Mouse (Mus musculus): Measurements from ENCODE around the gene Pea15a. TPM values are rescaled to one million over a fixed set of nuclear protein-coding genes. Genes with fewer than 3 reads are reported as not detected.

The Pea15a gene
- polyA plus RNA-seq, 1 experiment: not detected

GRCm38 (mm10) chr1:172200871-172201447, 5.6 kb downstream of the Pea15a start:
- TF ChIP-seq POLR2A (IDR thresholded peaks at IDR 0.05; ENCODE audit: insufficient read depth, low read depth, low read length): no peak
- no peak for TF ChIP-seq CTCF (IDR thresholded peaks at IDR 0.05; ENCODE audit: insufficient read depth, low read depth, low read length)
- Histone ChIP-seq H3K27ac (ENCODE audit: insufficient read depth, low read depth, low read length) (peak overlapping the region; percentile 78), H3K4me3 (ENCODE audit: insufficient read depth, low read depth, low read length) (no peak overlapping the region), H3K4me1 (ENCODE audit: control insufficient read depth, insufficient read depth, low read length) (peaks cover 55% of the 10 kb centered on the region)
- WGBS: 15% methylated on average over 7 of the region's 7 CpGs

DNA sequence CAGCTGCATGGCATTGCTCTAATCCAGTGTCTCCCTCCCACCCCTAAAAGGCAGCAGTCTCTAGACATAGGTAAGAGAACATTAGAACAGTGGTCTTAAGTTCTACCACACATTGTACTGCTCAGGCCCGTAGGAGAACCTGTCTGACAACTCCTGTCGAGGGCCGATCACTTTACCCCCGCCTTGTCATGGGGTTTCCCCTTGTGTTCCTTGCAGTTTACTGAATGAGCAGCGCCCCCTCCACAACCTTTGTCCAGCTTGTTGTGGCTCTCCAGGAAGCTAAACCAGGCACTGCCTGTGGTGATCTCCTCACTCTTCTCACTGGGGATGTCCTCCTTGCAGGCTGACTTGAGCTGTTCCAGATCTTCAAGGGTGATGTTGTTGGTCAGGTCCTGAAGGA, 6.4 kb downstream of the Pea15a start:
- H3K27ac ChIP-seq (ENCODE audit: insufficient read depth, low read depth, low read length): peak overlapping the region; percentile 11; the same call in 1 of the 2 replicates
- TF ChIP-seq POLR2A (IDR thresholded peaks at IDR 0.05; ENCODE audit: insufficient read depth, low read depth, low read length): no peak
- TF ChIP-seq CTCF (IDR thresholded peaks at IDR 0.05; ENCODE audit: insufficient read depth, low read depth, low read length): no peak
- peaks cover 52% of the 10 kb centered on the region for H3K4me1 ChIP-seq (ENCODE audit: control insufficient read depth, insufficient read depth, low read length)
- WGBS: 41% methylated on average over 5 of the region's 5 CpGs
- no peak overlapping the region for H3K4me3 ChIP-seq (ENCODE audit: insufficient read depth, low read depth, low read length)

GRCm38 (mm10) chr1:172198996-172199395, 7.6 kb downstream of the Pea15a start:
- no peak for TF ChIP-seq POLR2A (IDR thresholded peaks at IDR 0.05; ENCODE audit: insufficient read depth, low read depth, low read length)
- TF ChIP-seq CTCF (IDR thresholded peaks at IDR 0.05; ENCODE audit: insufficient read depth, low read depth, low read length): no peak
- 77% methylated on average over 4 of the region's 4 CpGs for WGBS
- Histone ChIP-seq H3K4me3 (ENCODE audit: insufficient read depth, low read depth, low read length) (no peak overlapping the region), H3K27ac (ENCODE audit: insufficient read depth, low read depth, low read length) (no peak overlapping the region), H3K4me1 (ENCODE audit: control insufficient read depth, insufficient read depth, low read length) (peaks cover 46% of the 10 kb centered on the region)

GRCm38 (mm10) chr1:172198316-172198715, 8.3 kb downstream of the Pea15a start:
- no peak for TF ChIP-seq POLR2A (IDR thresholded peaks at IDR 0.05; ENCODE audit: insufficient read depth, low read depth, low read length)
- TF ChIP-seq CTCF (IDR thresholded peaks at IDR 0.05; ENCODE audit: insufficient read depth, low read depth, low read length): no peak
- Histone ChIP-seq H3K4me1 (ENCODE audit: control insufficient read depth, insufficient read depth, low read length) (peaks cover 39% of the 10 kb centered on the region), H3K27ac (ENCODE audit: insufficient read depth, low read depth, low read length) (no peak overlapping the region), H3K4me3 (ENCODE audit: insufficient read depth, low read depth, low read length) (no peak overlapping the region)
- 61% methylated on average over 8 of the region's 8 CpGs for WGBS

- no peak overlapping the region for H3K4me3 ChIP-seq (ENCODE audit: insufficient read depth, low read depth, low read length)
- H3K27ac ChIP-seq (ENCODE audit: insufficient read depth, low read depth, low read length): no peak overlapping the region; the same call in 1 of the 2 replicates
- TF ChIP-seq POLR2A (IDR thresholded peaks at IDR 0.05; ENCODE audit: insufficient read depth, low read depth, low read length): no peak
- no peak for TF ChIP-seq CTCF (IDR thresholded peaks at IDR 0.05; ENCODE audit: insufficient read depth, low read depth, low read length)
- H3K4me1 ChIP-seq (ENCODE audit: control insufficient read depth, insufficient read depth, low read length): peaks cover 36% of the 10 kb centered on the region
- WGBS: 57% methylated on average over 5 of the region's 5 CpGs
Measured at GRCm38 (mm10) chr1:172197851-172198250, 8.8 kb downstream of the Pea15a start.

DNA sequence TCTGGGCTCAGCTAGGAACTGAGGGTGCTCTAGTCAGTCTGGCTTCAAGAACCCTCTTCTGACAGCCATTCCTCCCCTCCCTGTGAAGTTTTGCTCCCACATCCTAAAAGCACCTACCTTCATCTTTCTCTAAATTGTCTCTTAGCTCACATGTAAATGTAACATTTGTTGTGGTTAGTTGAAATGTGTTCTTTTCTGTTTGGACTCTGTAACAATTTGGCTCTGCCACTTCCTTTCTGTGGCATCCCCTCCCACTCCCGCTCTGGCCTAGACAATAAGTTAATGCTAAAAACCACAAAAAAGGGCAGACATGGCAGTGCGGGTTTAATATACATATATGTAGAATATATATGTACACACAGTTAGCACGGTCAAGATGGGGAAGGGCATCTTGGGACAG, 9.5 kb downstream of the Pea15a start:
- peaks cover 32% of the 10 kb centered on the region for H3K4me1 ChIP-seq (ENCODE audit: control insufficient read depth, insufficient read depth, low read length)
- WGBS: 72% methylated on average over 3 of the region's 3 CpGs
- TF ChIP-seq CTCF (IDR thresholded peaks at IDR 0.05; ENCODE audit: insufficient read depth, low read depth, low read length) (no peak), POLR2A (IDR thresholded peaks at IDR 0.05; ENCODE audit: insufficient read depth, low read depth, low read length) (no peak)
- no peak overlapping the region for H3K4me3 ChIP-seq (ENCODE audit: insufficient read depth, low read depth, low read length)
- H3K27ac ChIP-seq (ENCODE audit: insufficient read depth, low read depth, low read length): no peak overlapping the region

DNA sequence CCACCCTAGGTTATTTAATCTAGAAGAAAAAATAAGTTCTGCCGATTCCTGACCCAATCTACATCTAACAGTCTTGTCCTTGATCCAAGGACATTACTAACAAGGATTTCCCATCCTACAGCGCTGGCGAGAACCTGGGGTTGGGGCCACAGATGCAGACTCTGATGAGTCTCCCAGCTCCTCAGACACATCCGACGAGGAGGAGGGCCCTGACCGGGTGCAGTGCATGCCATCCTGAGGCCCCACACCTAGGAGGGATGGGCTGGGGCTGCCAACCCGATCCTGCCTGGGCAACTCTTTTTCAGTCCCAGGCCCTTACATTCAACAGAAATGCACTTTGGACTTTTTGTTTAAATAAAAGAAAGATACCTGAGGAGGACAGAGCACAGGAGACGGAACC, 12.2 kb downstream of the Pea15a start:
- Histone ChIP-seq H3K4me3 (ENCODE audit: insufficient read depth, low read depth, low read length) (no peak overlapping the region), H3K4me1 (ENCODE audit: control insufficient read depth, insufficient read depth, low read length) (peaks cover 11% of the 10 kb centered on the region), H3K27ac (ENCODE audit: insufficient read depth, low read depth, low read length) (no peak overlapping the region)
- TF ChIP-seq CTCF (IDR thresholded peaks at IDR 0.05; ENCODE audit: insufficient read depth, low read depth, low read length) (no peak), POLR2A (IDR thresholded peaks at IDR 0.05; ENCODE audit: insufficient read depth, low read depth, low read length) (no peak)
- WGBS: 74% methylated on average over 8 of the region's 8 CpGs

- WGBS: 80% methylated on average over 3 of the region's 3 CpGs
Measured at GRCm38 (mm10) chr1:172192217-172192616, 14.4 kb downstream of the Pea15a start.

DNA sequence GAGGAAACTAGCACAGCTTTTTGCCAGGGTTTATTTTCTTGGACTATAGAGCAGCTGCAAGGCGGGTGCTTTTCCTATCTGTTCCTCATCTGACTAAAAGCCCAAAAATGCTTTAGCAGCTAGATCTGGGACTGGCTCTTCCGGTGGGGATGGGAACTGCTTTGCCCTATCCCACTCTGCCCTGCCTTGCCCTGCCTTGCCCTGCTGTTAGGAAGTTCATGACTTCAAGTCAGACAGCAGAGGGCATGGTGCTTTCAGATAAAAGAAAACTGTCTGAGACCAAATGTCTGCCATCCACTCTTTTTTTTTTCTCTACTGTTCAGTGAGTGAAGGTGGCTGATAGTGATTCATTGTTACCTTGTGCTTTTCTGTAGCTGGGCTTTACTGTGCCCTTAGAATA, 15.0 kb downstream of the Pea15a start:
- H3K4me1 ChIP-seq (ENCODE audit: control insufficient read depth, insufficient read depth, low read length): peaks cover 5% of the 10 kb centered on the region; the same call in 1 of the 2 replicates
- no peak overlapping the region for H3K27ac ChIP-seq (ENCODE audit: insufficient read depth, low read depth, low read length)
- 66% methylated on average over 2 of the region's 2 CpGs for WGBS
- TF ChIP-seq CTCF (IDR thresholded peaks at IDR 0.05; ENCODE audit: insufficient read depth, low read depth, low read length) (no peak), POLR2A (IDR thresholded peaks at IDR 0.05; ENCODE audit: insufficient read depth, low read depth, low read length) (no peak)
- no peak overlapping the region for H3K4me3 ChIP-seq (ENCODE audit: insufficient read depth, low read depth, low read length)

More at GRCm38 (mm10) chr1:172192217-172192616, 14.4 kb downstream of the Pea15a start:
- Histone ChIP-seq H3K4me1 (ENCODE audit: control insufficient read depth, insufficient read depth, low read length) (peaks cover 7% of the 10 kb centered on the region), H3K4me3 (ENCODE audit: insufficient read depth, low read depth, low read length) (no peak overlapping the region), H3K27ac (ENCODE audit: insufficient read depth, low read depth, low read length) (no peak overlapping the region)
- TF ChIP-seq POLR2A (IDR thresholded peaks at IDR 0.05; ENCODE audit: insufficient read depth, low read depth, low read length) (no peak), CTCF (IDR thresholded peaks at IDR 0.05; ENCODE audit: insufficient read depth, low read depth, low read length) (no peak)

All from olfactory bulb, adult 2 months (tissue).